Mouse (Mus musculus) T-cell, adult 66 days (primary cell): ENCODE results near the gene Gsta1. TPM values are rescaled to one million over a fixed set of nuclear protein-coding genes. Genes with fewer than 3 reads are reported as not detected.

Experiments used
- total RNA-seq, 2 experiments: library from RNA; stranded (reverse); gene quantifications; 3 replicates in 1 of 2; 4 replicates in 1 of 2; pipeline ENCODE4 v1.2.4; 2023

The Gsta1 gene
- not detected for total RNA-seq

GRCm38 (mm10) chr9:78230461-78230860 lies at the start of gene Gsta1:
Gene Gsta1, plus strand, starts transcription at chr9:78230656.

GRCm38 (mm10) chr9:78182474-78182873 lies 48.0 kb upstream of the Gsta1 start, which contains the start of gene Gsta4:
Gene Gsta4, plus strand, starts transcription at chr9:78182774.

GRCm38 (mm10) chr9:78256914-78257313 lies 26.5 kb downstream of the Gsta1 start, which contains the start of gene Gm3776:
Gene Gm3776, plus strand, starts transcription at chr9:78257129.

GRCm38 (mm10) chr9:78289723-78290122 lies 59.3 kb downstream of the Gsta1 start, which contains the start of gene Gm10639:
Gene Gm10639, plus strand, starts transcription at chr9:78289923.

Other genes starting within 250 kb of the Gsta1 start
- gene Gcm1, start 178.7 kb upstream of the Gsta1 start, total RNA-seq = not detected
- gene Fbxo9, start 121.6 kb upstream of the Gsta1 start, total RNA-seq = 10 to 100 TPM; 48.0 to 62.1 TPM
- 1 to 10 TPM; 8.7 to 8.9 TPM for gene Ick, start 121.5 kb upstream of the Gsta1 start, total RNA-seq
- 1 to 10 TPM; 1.2 to 1.4 TPM for gene Gsta4, start 47.9 kb upstream of the Gsta1 start, total RNA-seq
- not detected for gene Gm3776, start 26.5 kb downstream of the Gsta1 start, total RNA-seq
- gene Gm10639, start 59.3 kb downstream of the Gsta1 start, total RNA-seq = not detected
- gene Omt2a, start 84.1 kb downstream of the Gsta1 start, total RNA-seq = not detected
- gene Omt2b, start 96.9 kb downstream of the Gsta1 start, total RNA-seq = not detected
- gene Gsta2, start 125.1 kb downstream of the Gsta1 start, total RNA-seq = not detected
- gene Dppa5a, start 137.5 kb downstream of the Gsta1 start, total RNA-seq = not detected
- not detected for gene Ooep, start 148.1 kb downstream of the Gsta1 start, total RNA-seq
- 1 to 10 TPM; 2.1 to 2.3 TPM for gene Ddx43, start 165.1 kb downstream of the Gsta1 start, total RNA-seq
- gene Cgas, start 212.6 kb downstream of the Gsta1 start, total RNA-seq = 1 to 10 TPM; 4.9 to 5.1 TPM
- 10 to 100 TPM; 26.0 to 28.4 TPM for gene Mto1, start 217.6 kb downstream of the Gsta1 start, total RNA-seq
- gene Gm17324, start 218.1 kb downstream of the Gsta1 start, total RNA-seq = 1 to 10 TPM in 1 of 2 experiments, under 1 TPM in 1; 0.61 to 1.1 TPM